Mouse (Mus musculus) kidney, postnatal 0 days (tissue): Measurements from ENCODE around the gene Dynll1. TPM values are rescaled to one million over a fixed set of nuclear protein-coding genes. Genes with fewer than 3 reads are reported as not detected.

Source experiments
- ATAC-seq: fragments of 200-750 bp; cut with Nextera tagmentation; replicated peaks from 2 replicates; pipeline ENCODE4 v1.8.0; 2017; ENCODE audit warnings: low read depth, moderate number of reproducible peaks, moderate TSS enrichment, moderate library complexity; ENCODE audit not compliant: low FRiP score
- DNase-seq: peaks from one replicate; pipeline ENCODE4 v3.0.0-alpha.2; 2016; ENCODE audit warnings: low spot score
- H3K27ac ChIP-seq: fragments of 300-500 bp; sonication (generic); 2 replicates; pipeline ENCODE4 v1.5.1; 2014; ENCODE audit warnings: mild to moderate bottlenecking
- H3K27me3 ChIP-seq: fragments of 300-500 bp; sonication (generic); 2 replicates; pipeline ENCODE4 v1.6.1; 2014; ENCODE audit warnings: low read length, mixed read lengths; ENCODE audit not compliant: insufficient read depth
- H3K36me3 ChIP-seq: fragments of 300-500 bp; sonication (generic); 2 replicates; pipeline ENCODE4 v1.6.1; 2014; ENCODE audit warnings: low read length, mixed read lengths; ENCODE audit not compliant: insufficient read depth
- H3K4me1 ChIP-seq: fragments of 300-500 bp; sonication (generic); replicated peaks from 2 replicates; pipeline ENCODE4 v1.6.1; 2014; ENCODE audit warnings: antibody characterized with exemption, low read length, mixed read lengths; ENCODE audit not compliant: insufficient read depth
- H3K4me2 ChIP-seq: fragments of 300-500 bp; sonication (generic); 2 replicates; pipeline ENCODE4 v1.6.1; 2014; ENCODE audit warnings: mild to moderate bottlenecking, low read length, moderate library complexity, mixed read lengths
- H3K4me3 ChIP-seq: fragments of 300-500 bp; sonication (generic); replicated peaks from 2 replicates; pipeline ENCODE4 v1.5.1; 2014; ENCODE audit warnings: low read depth, low read length
- H3K9ac ChIP-seq: fragments of 300-500 bp; sonication (generic); 2 replicates; pipeline ENCODE4 v1.6.1; 2014; ENCODE audit warnings: low read depth, low read length
- H3K9me3 ChIP-seq: fragments of 300-500 bp; sonication (generic); replicated peaks from 2 replicates; pipeline ENCODE4 v1.6.1; 2016; ENCODE audit warnings: low read length, inconsistent platforms, mixed read lengths
- CTCF ChIP-seq: IDR thresholded peaks from 2 replicates; pipeline ENCODE4 v1.5.1; 2016; ENCODE audit warnings: antibody characterized with exemption, low read depth, mild to moderate bottlenecking, moderate library complexity
- WGBS: fragments of 180-500 bp; shearing (Covaris S2); extraction: QIAGEN DNeasy Blood & Tissue Kit; methylation state at CpG from one replicate; pipeline ENCODE4 v1.1.7; 2014; 5-methylcytosine and 5-hydroxymethylcytosine counted together
- polyA plus RNA-seq: library from polyadenylated mRNA; unstranded; fragments of >200 nt; fragmentation: Nextera tagmentation; extraction: Ambion mirVana; gene quantifications from 2 replicates; pipeline ENCODE4 v1.2.1, GENCODE M21; 2015

Dynll1 gene
- 1,395 and 1,475 TPM in 2 replicates for polyA plus RNA-seq

DNA sequence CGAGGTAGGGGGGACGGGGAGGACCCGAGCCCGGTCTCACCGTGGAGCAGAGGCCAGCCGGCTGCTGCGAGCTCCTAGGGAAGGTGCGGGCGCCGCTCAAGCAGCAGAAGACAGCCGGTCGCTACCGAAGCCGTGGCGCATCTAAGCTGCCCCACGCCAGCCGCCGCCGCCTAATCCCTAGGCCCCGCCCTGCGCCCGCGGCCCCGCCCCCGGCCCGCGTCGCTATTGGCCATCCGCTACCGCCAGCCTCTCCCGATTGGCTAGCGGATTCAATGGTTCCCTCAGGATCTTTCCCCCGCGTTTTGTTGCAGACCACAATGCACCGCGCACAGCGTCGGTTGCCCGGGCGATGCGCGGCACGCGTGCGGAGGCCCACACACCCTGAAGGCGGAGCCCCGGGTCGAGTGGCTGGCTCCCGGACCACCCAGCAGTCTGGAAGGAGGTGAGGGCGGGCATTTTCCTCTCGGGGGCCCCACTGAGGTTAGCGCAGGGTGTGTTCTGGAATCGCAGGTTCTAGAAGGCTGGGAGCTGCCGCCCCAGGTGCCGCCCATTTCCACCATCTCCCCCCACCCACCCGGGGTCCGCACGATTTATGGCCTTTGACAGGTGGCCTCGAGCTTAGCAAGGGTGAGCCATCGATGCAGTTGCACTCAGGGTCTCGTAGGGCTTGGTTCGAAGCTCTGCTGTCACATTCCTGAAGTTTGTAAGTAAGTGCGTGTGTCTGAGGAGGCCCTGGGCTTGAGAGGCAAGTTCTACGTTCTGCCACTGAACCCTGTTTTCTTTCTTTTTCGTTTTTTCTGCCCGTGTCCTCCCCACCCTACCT lies at the start of gene Dynll1:
Dynll1 (minus strand) TSS at position 208 of the 823 bp plus-strand sequence.
- DNase-seq (peak; percentile 98), ATAC-seq (peak; percentile 98)
- Histone ChIP-seq H3K4me1 (peaks cover 13% of the 10 kb centered on the region; the same call in 1 of the 2 replicates), H3K9me3 (no peaks in the 10 kb centered on the region), H3K27me3 (no peaks in the 10 kb centered on the region), H3K4me3 (peak within 1 kb of the TSS; percentile 79), H3K27ac (peak within 1 kb of the TSS; percentile 95), H3K9ac (peak within 1 kb of the TSS; percentile 84), H3K4me2 (peak within 1 kb of the TSS; percentile 70), H3K36me3 (peaks cover 21% of the 10 kb centered on the region)
- peak; percentile 36 for TF ChIP-seq CTCF
- under 1% methylated on average over 59 of the region's 66 CpGs for WGBS

DNA sequence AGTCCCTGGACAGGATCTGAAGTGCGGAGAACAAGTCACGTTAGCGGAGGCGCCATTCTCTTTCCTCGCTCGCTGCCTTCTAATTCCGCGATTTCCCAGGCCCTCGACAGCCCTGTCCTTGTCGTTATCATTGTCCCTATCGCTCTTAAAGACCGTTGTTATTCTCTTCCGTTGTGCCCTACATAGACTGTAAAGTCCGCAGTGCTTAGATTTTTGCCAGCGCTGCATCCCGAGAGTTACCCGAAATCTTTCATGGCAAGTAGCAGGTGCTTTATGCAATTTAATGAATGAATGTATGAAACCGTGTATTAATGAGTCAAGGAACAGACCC lies 48.4 kb upstream of the Dynll1 start:
- DNase-seq (no peak), ATAC-seq (no peak)
- peak overlapping the region; percentile 63 for H3K4me2 ChIP-seq
- no peaks in the 10 kb centered on the region for H3K27me3 ChIP-seq
- H3K9ac ChIP-seq, result peak overlapping the region; percentile 91
- H3K36me3 ChIP-seq, result peaks cover 16% of the 10 kb centered on the region; the same call in 1 of the 2 replicates
- peak overlapping the region; percentile 60 for H3K27ac ChIP-seq
- peaks cover 14% of the 10 kb centered on the region for H3K4me1 ChIP-seq
- no peaks in the 10 kb centered on the region for H3K9me3 ChIP-seq
- H3K4me3 ChIP-seq, result peak overlapping the region; percentile 93
- WGBS, result under 1% methylated on average over 18 of the region's 18 CpGs
- no peak for TF ChIP-seq CTCF

DNA sequence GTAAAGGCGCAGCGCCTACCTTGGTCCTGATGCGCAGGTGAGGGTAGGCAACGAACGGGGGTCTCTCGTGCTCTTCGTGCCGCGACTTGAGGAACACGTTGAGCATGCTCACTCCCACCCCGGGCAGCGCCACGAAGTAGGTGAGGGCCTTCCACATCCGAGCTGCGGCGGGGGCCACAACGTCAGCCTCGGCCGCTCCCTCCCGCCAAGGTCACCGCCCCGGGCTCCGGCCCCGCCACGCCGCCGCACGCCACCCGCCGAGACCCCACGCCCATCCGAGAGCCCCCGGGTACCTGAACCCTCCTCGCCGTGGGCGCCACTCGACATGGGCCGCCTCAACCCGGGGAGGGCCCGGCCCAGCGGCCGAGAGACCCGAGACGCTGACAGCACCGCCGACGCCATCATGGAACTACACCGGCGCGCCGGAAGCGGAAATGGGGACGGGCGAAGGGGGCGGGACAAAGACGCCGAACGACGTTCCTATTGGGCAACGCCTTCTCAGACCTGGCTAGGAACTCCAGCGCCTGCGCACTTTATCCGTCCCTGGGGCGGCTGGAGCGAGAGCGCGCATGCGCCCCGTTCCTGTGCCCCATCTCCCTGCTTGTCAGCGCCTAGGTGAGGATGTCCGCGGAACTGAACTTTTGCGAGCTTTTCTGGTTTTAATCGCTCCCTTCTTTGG lies 47.9 kb upstream of the Dynll1 start, which contains the start of gene Cox6a1:
Cox6a1 (minus strand) TSS at position 436 of the 679 bp plus-strand sequence.
- DNase-seq, result peak; percentile 99
- ATAC-seq, result peak; percentile 94

DNA sequence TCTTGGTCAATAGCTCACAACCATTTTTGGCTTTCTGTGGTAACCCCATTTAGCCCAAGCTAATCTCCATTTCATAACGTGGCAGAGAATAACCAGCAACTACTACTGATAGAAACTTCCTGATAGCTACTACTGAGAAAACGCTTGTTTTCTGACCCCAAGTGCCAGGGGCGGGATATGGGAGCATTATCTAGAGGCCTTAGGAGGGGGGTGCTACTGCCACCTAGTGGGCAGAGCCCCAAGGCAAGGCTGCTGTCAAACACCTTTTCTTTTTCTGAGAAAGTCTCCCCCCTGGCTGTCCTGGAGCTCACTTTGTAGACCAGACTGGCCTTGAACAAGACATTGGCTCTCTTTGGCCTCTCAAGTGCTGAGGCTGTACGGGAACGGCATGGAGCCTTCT lies 46.8 kb upstream of the Dynll1 start:
- DNase-seq (peak; percentile 89), ATAC-seq (no peak)
- peak overlapping the region; percentile 91; the same call in 1 of the 2 replicates for H3K9ac ChIP-seq

More for the DNA sequence above, 47.9 kb upstream of the Dynll1 start, which contains the start of gene Cox6a1:
- Histone ChIP-seq H3K4me3 (peak within 1 kb of the TSS; percentile 93), H3K9ac (peak within 1 kb of the TSS; percentile 91), H3K4me2 (peak within 1 kb of the TSS; percentile 93), H3K9me3 (no peaks in the 10 kb centered on the region), H3K36me3 (peaks cover 21% of the 10 kb centered on the region; the same call in 1 of the 2 replicates), H3K27me3 (no peaks in the 10 kb centered on the region), H3K4me1 (peaks cover 14% of the 10 kb centered on the region), H3K27ac (peak within 1 kb of the TSS; percentile 68)
- peak; percentile 35; the same call in 1 of the 2 replicates for TF ChIP-seq CTCF
- WGBS, result under 1% methylated on average over 74 of the region's 74 CpGs

DNA sequence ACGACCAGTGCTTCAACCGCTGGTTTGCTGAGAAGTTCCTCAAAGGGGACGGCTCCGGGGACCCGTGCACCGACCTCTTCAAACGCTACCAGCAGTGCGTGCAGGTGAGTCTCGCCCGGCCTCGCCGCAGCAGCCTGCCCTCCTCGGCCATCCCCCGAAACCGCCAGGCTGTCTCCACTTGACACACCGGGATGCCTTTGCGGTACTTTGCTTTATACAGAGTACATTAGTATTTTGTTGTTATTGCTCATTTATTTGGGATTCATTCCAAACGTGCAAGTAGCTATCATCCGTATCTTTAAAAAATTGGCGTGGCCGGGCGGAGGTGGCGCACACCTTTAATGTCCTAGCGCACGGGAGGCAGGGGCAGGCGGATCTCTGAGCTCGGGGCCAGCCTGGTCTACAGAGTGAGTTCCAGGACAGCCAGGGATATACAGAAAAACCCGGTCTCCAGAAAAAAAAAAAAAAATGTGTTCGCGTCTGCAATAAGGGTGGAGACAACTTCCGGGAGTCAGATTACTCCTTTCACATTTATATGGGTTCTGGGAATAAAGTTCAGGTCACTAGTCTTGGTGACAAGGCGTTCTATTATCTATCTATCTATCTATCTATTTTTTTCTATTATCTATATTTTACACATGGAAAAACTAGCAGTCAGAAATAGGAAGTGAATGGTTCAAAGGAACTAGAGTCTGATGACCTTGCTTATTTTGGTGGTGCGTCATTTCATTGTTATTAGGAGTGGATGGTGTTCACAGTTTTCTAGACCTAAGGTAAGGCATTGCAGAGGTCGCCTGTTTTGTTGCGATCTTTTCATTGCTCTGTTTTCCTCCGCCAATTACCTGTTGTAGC lies 40.7 kb upstream of the Dynll1 start:
- H3K9ac ChIP-seq, result peak overlapping the region; percentile 85
- H3K4me1 ChIP-seq, result peaks cover 15% of the 10 kb centered on the region; the same call in 1 of the 2 replicates
- H3K4me3 ChIP-seq, result peak overlapping the region; percentile 83
- H3K9me3 ChIP-seq, result no peaks in the 10 kb centered on the region
- peaks cover 28% of the 10 kb centered on the region; the same call in 1 of the 2 replicates for H3K36me3 ChIP-seq
- no peak for DNase-seq
- WGBS, result 9% methylated on average over 36 of the region's 36 CpGs
- H3K27ac ChIP-seq, result 0 out of 2 replicates have a peak overlapping the region, but pooled peaks have one; percentile 54
- no peak for TF ChIP-seq CTCF
- no peaks in the 10 kb centered on the region for H3K27me3 ChIP-seq
- ATAC-seq, result peak; percentile 62
- peak overlapping the region; percentile 61 for H3K4me2 ChIP-seq

More for the DNA sequence above, 46.8 kb upstream of the Dynll1 start:
- Histone ChIP-seq H3K36me3 (peaks cover 28% of the 10 kb centered on the region; the same call in 1 of the 2 replicates), H3K27ac (no peak overlapping the region), H3K9me3 (no peaks in the 10 kb centered on the region), H3K4me3 (peak overlapping the region; percentile 93), H3K4me2 (peak overlapping the region; percentile 93), H3K4me1 (peaks cover 14% of the 10 kb centered on the region), H3K27me3 (no peaks in the 10 kb centered on the region)
- peak; percentile 93 for TF ChIP-seq CTCF
- 2% methylated on average over 5 of the region's 5 CpGs for WGBS
